Mouse (Mus musculus) mouse trophoblast stem cell (cell line): ENCODE results near the gene Micu1.

Experiments used
- in situ Hi-C, 2 experiments: fragments of 300-500 bp; cut with MseI, MboI; formaldehyde crosslinking; loops; 2 replicates in 1 of 2; 3 replicates in 1 of 2; pipeline ENCODE4 v1.15.1; 2025

Micu1 gene

DNA sequence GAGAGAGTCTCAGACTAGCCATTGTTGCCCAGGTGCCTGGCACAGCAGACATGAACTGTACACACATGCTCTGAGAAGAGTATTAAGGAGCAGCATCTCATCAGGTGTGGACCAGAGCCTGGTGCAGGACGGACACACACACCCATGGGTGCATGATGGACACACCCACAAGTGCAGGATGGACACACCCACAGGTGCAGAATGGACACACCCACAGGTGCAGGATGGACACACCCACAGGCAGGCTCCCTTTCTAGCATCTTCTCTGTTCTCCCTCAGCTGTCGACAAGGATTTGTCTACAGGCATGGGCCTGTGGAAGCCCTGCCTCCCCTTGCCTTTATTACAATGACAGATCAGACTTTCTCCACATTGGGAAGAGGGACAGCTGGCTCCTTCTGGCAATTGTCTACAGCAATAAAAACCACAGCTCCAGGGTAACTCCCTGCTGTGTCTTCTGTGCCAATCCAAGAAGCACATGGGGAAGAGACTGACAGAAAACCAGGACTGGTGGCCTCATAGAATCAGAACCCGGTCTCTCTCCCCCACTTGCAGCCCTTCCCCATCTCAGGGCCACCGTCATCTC lies 107.8 kb downstream of the Micu1 start:
- in situ Hi-C loops, result no loop called here

DNA sequence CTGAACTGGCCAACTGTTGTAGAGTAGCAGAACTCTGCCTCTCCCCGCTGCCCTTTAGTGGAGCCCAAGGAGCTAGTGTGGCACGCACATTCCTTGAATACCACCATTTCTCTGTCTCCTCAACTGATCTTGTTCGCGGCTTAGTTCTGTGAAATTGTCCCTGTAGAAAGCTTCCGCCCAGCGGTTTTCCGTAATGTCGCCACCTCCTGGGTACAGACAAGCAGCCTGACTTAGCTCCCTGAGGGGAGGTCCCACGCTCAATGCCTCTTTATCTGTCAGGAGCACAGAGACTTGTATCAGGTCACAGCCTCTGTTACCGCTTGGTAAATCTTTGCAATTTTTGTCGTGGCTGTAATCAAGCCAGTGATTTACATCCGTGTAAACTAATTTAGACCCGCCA lies 110.7 kb downstream of the Micu1 start:
- in situ Hi-C loops, result no loop called here

DNA sequence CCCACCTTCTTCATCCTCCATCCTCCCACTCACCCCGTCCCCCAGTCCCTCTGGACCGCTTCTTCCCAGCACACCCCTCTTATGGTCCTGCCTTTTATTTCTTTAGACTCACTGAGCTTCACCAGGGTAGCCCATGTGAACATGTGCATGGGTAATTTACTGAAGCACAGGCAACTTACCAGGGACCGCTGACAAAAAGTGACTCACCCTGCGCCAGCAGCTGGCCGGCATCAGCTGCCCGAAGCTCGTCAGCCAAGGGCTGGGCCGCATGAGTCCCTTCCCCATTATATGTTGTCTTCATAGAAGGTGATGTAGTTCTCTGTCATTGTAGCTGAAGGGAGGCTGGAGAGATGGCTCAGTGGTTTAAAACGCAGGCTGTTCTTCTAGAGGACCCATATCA lies 111.5 kb downstream of the Micu1 start:
- in situ Hi-C loops, result no loop called here

DNA sequence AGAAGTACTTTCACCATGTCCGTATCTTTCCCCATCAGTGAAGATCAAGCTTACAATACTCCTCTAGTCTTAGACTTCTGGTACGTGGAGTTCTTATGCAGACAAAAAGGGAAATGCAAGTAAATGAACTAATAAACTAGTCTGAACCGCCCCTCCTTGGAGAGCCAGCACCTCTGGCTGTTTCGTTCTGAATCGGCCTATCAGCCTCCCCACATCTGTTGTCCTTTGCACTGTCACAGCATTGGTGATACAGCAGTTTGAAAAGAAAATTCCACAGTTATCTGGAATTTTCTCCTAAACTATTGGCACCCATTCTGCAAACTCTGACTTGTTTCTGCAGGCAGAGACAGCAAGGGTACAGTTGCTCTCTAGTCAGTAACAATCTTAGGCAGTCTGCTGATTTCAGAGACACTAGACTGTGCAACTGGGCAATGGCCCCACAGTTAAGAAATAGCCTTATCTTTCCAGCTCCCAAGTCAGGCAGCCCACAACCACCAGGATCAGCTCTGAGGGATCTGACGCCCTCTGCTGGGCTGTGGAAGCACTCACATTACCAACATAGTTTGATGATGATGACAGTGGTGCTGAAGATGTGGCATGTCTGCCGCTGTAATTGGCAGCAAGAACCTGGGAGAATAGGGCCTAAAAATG lies 112.4 kb downstream of the Micu1 start:
- in situ Hi-C loops, result no loop called here

DNA sequence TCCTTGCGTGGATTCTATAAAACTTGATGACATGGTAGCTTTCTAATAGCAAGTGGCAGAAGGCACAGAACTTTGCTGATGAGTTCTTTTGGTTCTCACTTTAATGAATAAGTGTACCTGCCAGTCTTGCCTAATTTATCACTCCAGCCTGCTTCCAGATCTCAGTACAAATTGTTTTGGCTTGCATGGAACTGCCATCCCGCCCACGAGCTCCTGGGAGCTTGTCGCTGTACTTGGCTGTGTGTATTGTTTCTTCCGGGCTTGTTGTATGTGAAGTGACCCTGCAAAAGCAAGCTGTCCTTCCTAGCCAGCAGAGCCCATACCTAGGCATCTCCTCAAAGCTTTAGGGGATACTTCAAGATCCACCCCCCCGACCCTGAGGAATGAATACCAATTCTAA lies 114.3 kb downstream of the Micu1 start:
- in situ Hi-C loops, result no loop called here

DNA sequence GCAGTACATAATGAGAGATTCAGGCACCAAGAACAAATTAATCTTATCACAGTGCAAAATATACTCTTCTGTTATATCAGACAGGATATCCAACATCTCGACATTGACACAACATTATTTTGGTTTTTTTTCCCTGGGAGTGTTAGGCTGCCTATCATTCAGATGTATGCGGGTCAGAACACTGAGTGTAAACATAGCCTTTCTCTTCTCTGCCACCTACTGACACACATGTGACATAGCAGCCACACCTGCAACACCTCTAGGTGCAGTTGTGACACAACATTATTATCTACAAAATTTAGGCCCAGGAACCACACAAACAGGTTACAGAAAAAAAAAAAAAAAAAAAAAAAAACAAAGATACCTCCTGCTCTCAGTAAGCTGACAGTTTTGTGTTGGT lies 115.3 kb downstream of the Micu1 start:
- in situ Hi-C loops, result no loop called here

DNA sequence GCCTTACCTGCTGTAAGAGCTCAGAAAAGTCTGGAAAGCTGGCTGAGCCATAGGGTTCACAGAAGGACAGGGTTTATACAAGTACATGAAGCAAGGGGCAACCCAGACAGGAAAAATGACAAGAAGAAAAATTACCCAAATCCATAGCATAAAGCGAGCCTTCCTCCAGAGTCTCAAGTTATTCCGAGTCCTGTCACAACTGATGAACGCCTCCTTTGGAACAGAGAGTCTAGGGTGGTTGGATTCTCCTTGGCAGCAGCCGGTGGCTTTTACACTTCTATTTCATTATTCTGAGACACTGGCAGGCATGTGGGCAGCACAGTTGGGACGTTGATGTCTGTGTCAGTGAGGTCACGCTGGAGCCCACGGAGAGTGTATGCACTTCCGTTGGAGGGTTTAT lies 115.7 kb downstream of the Micu1 start:
- in situ Hi-C loops, result no loop called here

DNA sequence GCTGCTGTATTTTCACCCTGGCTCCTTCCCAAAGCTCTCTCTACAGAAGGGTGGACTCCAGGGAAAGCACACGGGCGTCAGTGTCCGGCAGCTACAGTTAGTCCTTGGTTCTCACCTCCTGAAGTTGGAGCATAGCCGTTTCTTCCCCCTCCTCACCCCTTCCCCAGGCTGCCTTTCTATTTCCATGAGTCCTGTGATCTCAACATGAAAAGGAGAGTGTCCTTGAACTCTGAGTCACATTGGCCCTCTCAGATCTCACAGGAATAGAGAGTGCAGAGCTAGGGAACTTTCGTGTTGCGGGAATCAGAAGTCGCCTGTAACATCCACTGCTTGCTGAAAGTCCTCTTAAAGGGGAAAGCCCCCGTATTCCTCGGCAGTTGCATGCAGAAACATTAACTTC lies 116.9 kb downstream of the Micu1 start:
- in situ Hi-C loops, result no loop called here

DNA sequence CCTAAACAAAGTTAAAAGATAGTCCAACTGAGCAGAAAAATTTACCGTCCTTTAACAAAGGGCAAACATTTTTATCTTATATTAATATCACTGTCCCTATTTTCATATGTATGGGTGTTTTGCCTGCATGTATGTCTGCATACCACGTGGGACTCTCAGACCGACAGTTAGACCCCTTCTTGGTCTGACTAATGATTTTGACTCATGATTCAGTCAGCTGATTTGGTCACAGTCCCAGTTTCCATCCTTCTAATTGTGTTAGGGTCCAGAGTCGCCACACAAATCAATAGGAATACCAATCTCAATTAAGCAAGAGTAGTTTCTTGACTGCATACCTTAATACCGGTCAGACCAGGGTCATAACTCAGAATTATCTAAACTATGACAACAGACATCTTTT lies 118.6 kb downstream of the Micu1 start:
- in situ Hi-C loops, result no loop called here

DNA sequence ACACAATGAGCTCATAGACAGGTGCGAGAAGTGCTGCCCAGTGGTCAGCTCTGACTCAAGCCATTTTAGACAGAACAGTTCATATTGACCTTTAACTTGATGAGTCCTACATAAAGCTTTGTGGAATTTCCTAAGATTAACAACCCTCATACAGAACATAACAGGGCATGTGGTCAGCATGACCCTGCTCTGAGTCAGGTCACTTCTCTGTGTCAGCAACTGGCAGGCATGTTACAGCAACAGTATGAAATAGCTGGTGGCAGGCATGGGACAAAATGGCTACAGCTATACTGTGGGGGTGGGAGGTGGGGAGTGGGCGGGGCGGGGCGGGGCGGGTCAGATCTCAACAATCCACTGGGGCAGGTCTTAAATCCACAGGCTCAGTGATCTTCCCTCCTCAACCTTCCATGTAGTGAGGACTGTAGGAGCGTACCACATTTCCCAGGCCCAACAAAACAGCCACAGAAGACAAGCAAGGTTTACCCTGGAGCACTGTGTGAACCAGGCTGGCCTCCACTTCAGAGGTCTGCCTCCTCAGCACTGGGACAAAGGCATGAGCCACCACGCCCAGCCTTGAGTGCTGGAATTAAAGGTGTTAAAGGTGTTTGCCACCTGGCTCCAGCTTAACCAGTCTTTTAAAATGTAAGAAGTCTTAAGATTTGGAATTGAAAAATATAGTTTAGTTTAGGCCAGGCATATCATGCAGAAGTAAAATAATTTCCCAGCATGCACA lies 119.2 kb downstream of the Micu1 start:
- in situ Hi-C loops, result no loop called here

DNA sequence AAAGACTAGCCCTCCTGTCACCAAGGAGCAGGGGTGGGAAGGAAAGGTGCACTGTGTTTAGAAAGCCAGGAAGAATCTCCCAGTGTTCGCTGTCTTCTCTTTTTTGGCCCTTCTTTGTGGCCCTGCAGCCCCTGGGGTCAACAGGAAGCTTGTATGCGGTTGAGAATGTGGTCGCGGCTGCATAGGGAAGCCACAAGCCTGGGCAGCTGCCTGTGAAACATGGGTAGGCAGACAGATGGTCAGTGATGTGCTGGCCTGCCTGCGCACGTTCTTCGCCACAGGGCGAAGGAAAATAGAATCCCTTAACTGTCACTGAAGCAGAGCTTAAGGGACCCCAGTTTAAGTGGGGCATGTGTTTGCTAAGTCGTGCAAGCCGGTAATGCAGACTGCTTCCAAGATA lies 120.6 kb downstream of the Micu1 start:
- in situ Hi-C loops, result no loop called here

DNA sequence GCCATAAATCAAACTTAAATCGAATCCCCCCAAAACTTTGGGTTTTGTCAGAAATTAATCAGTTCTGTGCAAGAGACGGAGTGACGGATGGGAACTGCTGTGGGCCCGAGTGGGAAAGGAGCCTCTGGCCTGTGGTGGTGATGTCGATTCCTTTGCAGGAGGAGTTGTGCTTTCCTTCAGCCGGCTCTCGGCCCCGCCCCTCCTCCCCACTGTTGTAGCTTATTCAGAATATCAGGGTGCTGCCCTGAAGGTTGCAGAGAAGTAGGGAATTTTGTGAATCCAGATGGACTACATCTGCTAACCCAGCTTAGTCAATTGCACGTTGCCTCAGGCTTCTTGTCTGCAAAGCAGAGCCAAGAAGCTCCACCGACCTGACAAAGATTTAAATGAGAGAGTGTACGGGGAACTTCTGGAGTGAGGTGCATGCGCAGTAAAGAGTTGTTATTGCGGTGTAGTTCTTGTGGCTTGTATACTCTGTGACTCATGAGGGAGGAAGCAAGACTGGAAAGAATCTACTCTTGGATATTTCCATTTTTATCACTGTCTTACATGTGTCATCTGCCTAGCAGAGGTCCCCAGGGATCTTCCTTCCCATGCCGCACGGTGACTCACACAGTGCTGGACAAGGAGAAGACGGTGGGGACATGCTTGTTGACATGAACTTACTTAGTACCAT lies 123.0 kb downstream of the Micu1 start:
- in situ Hi-C loops, result no loop called here

DNA sequence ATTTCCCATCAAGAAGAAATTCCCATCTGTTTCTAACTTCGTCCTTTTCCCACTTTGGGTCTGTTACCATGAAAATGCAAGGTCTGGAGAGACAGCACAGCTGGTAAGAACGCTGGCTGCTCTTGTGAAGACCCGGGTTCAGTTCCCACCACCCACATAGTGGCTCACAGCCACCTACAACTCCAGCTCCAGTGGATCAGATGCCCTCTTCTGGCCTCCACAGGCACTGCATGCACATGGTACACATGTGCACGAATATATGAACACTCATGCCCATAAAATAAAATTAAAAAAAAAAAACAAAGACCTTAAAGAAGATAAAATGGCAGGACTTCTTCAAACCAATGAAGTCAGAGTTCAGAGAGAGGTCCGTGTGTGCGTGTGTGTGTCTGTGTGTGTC lies 127.6 kb downstream of the Micu1 start:
- in situ Hi-C loops, result no loop called here

DNA sequence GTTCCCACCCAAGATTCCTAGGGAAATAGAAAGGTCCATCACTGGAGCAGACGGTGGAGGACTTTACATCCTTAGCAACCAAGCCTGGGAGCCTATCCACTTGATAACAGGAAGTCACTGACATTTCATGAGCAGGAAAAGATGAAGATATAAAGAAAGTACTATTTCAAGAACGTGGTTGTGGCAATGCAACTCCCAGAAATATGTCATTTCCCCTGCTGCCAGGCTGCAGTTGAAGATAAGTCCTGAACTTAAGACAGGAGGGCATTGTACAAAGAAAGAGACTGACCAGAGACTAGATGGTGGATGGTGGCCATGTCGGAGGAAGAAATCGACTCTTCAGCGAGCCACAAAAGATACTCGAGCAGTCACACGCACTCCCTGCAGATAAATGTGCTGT lies 129.7 kb downstream of the Micu1 start:
- in situ Hi-C loops, result no loop called here

DNA sequence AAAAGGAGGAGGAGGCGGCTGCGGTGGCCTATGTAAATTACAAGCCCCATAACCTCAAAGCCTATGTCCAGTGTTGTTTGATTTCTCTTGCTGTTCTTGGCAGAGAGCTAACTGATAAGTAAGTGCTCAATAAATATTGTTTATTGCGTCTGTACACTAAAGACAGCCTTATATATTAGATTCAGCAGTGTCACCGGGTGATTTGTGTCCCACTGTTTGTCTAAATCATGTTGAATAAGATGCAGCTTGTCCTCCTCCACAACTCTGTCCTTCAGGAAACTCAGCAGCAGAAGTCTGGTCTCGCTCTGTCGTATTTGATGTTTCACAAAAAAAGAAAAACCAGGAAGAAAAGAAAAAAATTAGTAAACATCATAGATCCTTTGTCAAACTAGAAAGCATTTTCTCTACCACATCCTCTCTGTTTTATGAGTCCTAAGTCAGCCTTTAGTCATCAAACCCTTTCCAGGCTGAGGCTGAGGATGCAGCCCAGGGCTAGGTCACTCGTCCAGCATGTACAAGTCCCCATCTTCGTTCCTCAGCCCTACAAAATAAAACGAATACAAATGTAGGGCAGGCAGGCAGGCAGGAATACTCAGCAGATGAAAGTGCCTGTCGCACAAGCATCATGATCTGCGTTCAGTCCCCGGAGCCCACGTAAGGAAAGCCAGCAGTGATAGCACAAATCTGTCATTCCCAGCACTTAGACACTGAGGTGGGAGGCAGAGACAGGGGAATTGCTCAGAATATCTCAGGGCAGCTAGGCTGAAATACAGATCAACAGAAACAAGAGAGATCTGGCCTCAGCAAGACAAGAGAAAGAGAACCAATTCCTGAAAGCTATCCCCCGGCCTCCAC lies 133.3 kb downstream of the Micu1 start:
- in situ Hi-C loops, result no loop called here

DNA sequence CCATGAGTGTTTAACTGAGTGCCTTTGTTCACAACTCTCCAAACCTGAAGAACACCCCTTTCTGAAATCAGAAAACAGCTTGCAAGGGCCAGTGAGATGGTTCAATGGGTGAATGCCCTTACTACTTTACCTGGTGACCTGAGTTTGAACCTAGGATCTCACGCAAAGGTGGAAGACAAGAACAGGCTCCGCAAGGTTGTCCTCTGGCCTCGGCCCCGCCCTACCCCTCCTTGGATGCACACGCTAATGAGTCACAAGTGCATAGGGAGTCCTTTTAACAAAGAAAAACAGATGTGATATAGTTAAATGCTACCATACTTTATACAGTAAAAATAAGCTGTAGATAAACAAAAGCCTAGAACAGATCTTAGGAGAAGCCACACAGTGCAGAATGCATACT lies 135.2 kb downstream of the Micu1 start:
- in situ Hi-C loops, result no loop called here

DNA sequence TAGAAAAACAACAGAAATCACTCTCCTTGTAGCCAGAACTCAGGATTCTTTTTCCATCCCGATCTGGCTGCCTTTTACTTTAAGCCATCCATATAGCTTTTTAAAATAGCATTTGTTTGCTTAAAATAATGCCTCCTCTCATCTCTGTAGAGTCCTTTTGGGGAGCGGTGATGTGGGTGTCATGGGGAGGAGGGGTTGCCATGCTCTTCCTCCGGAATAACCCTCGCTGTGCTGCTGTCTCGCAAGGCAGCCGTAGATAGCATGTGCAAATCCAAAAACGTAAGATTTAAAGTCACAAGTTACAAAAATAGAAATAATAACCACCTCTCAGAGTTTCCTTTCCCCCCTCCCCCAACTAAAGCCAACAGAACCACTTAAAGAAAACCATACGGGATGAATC lies 139.2 kb downstream of the Micu1 start:
- in situ Hi-C loops, result no loop called here

DNA sequence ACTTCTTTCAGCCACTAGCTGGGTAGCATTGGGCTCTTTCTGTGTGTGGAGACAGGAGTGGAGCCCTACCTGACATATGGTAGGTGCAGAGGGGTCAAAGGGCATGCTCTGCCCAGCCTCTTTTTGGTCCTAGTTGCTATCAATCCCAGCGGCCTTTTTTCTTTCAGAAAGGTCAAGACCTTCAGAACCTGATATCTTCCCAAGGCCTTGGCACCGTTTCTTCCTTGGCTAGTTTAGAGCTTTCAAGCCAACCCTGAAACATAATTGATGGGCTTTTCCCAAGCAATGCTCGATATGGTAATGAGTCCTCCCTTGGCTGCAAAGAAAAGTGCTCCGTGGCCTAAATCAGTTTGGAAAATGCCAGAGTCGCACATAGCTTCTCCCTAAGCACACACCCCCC lies 140.8 kb downstream of the Micu1 start:
- in situ Hi-C loops, result no loop called here

DNA sequence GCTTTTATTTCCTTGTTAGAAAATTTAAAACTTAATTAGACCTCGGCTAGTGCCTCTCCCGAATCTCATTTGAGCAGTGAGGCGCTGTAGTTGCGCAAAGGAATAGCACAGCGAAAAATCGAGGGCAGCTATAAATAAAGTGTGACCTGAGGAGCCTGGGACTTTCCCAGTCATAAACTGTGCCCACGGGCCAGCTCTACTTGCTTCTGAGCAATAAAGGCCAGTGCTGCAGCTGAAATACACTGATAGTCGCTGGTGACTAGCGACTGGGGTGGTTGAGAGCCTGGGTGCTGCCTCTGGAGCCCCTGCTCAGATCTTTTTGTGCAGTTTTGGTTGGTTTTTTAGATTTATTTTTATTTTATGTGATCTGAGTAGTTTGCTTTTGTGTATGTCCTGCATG lies 142.4 kb downstream of the Micu1 start:
- in situ Hi-C loops, result no loop called here

DNA sequence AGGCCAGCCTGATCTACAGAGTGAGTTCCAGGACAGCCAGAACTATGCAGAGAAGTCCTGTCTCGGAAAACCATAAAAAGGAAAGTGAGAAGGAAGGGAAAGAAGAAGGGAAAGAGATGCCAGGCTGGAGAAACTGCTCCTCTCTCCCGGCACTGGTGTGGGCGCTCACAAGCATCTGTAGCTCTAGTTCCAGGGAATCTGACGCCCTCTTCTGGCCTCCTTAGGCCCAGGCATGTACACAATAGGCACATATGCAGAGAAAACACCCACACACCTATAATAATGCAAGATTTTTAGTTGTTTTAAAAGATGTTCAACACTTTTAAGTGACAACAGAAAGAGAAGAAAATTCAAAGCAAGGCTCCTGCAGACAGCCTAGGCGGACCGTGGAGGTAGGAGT lies 144.1 kb downstream of the Micu1 start:
- in situ Hi-C loops, result no loop called here

DNA sequence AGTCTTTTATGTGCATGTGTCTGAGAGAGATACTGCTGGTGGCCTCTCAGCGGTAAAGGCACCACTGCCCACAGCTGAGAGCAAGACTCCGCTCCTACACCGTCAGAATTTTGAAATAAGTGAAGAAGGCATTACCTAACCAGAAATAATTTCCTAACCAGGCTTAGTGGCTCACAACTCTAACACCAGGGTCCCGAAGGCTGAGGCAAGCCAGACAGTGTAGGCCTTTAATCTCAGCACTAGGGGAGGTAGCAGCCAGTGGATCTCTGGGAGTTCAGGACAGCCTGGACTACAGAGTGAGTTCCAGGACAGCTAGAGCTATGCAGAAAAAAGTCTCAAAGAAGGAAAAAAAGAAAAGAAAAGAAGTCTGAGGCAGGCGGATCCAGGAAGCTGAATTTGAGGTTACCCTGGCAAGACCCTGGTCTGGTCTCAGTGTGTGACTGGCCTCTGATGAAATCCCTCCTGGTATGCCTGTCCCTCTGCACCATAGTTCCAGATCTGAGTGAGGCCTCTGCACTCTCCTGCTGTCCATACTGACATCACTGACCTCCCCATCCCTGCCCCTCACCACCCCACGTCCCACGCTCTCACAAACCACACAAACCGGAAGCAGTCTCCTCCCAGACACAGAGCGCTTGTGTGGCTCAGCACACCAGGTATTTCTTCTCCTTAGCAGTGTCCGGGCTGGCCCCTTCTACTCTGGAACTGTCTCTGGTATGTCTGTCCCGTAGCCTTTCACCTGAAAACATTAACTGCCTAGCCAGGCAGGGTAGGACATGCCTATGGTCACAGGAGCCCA lies 146.0 kb downstream of the Micu1 start:
- in situ Hi-C loops, result no loop called here
